Mouse (Mus musculus): ENCODE measurements around the gene F10. TPM values are rescaled to one million over a fixed set of nuclear protein-coding genes. Genes with fewer than 3 reads are reported as not detected.
A peak's percentile ranks its signal among the peaks of the same experiment; 100 is the strongest.
"Not testable (repeated sequence)": the region's sequence is repeated elsewhere in the genome, so short reads cannot be mapped to it uniquely, and the experiment has no call there.

F10 gene
- polyA plus RNA-seq, 1 experiment from 2014 or later = 1.3 TPM

GRCm38 (mm10) chr8:13063112-13063511, 26.0 kb downstream of the F10 start:
- Histone ChIP-seq H3K9ac (no peak overlapping the region), H3K36me3 (no peaks in the 10 kb centered on the region), H3K9me3 (no peaks in the 10 kb centered on the region), H3K4me1 (no peaks in the 10 kb centered on the region), H3K4me2 (no peak overlapping the region), H3K4me3 (no peak overlapping the region), H3K27me3 (no peaks in the 10 kb centered on the region), H3K27ac (no peak overlapping the region)
- no peak for ATAC-seq (ENCODE audit: borderline replicate concordance, extremely low read depth, low FRiP score, low TSS enrichment)
- 49% methylated on average over 16 of the region's 16 CpGs for WGBS

GRCm38 (mm10) chr8:13073255-13073654, 36.1 kb downstream of the F10 start:
- Histone ChIP-seq H3K36me3 (peaks cover 35% of the 10 kb centered on the region), H3K9me3 (no peaks in the 10 kb centered on the region), H3K4me2 (no peak overlapping the region), H3K9ac (no peak overlapping the region), H3K4me1 (no peaks in the 10 kb centered on the region), H3K27ac (no peak overlapping the region), H3K27me3 (no peaks in the 10 kb centered on the region), H3K4me3 (no peak overlapping the region)
- WGBS = 65% methylated on average over 11 of the region's 11 CpGs
- no peak for ATAC-seq (ENCODE audit: borderline replicate concordance, extremely low read depth, low FRiP score, low TSS enrichment)

- no peak for ATAC-seq (ENCODE audit: borderline replicate concordance, extremely low read depth, low FRiP score, low TSS enrichment)
- no peaks in the 10 kb centered on the region for H3K9me3 ChIP-seq
- H3K27me3 ChIP-seq = no peaks in the 10 kb centered on the region
- no peak overlapping the region for H3K4me2 ChIP-seq
- no peak overlapping the region for H3K4me3 ChIP-seq
- peaks cover 53% of the 10 kb centered on the region for H3K36me3 ChIP-seq
- H3K4me1 ChIP-seq = no peaks in the 10 kb centered on the region
- 91% methylated on average over 8 of the region's 8 CpGs for WGBS
- no peak overlapping the region for H3K9ac ChIP-seq
- no peak overlapping the region for H3K27ac ChIP-seq
Observed at GRCm38 (mm10) chr8:13075044-13075443, 37.9 kb downstream of the F10 start.

- not testable (repeated sequence) for ATAC-seq (ENCODE audit: borderline replicate concordance, extremely low read depth, low FRiP score, low TSS enrichment)
Observed at GRCm38 (mm10) chr8:13075579-13075978, 38.5 kb downstream of the F10 start.

GRCm38 (mm10) chr8:13077542-13077941, 40.4 kb downstream of the F10 start:
- Histone ChIP-seq H3K27ac (no peak overlapping the region), H3K4me3 (no peak overlapping the region), H3K27me3 (no peaks in the 10 kb centered on the region), H3K4me1 (no peaks in the 10 kb centered on the region), H3K4me2 (no peak overlapping the region), H3K9ac (no peak overlapping the region), H3K9me3 (no peaks in the 10 kb centered on the region), H3K36me3 (peaks cover 75% of the 10 kb centered on the region)
- no peak for ATAC-seq (ENCODE audit: borderline replicate concordance, extremely low read depth, low FRiP score, low TSS enrichment)
- WGBS = 82% methylated on average over 7 of the region's 7 CpGs

More at GRCm38 (mm10) chr8:13075579-13075978, 38.5 kb downstream of the F10 start:
- H3K27ac ChIP-seq, H3K9ac ChIP-seq, H3K4me1 ChIP-seq, H3K27me3 ChIP-seq, H3K4me3 ChIP-seq, H3K9me3 ChIP-seq, H3K4me2 ChIP-seq: not testable (repeated sequence)
- 87% methylated on average over 1 of the region's 1 CpGs for WGBS
- peaks cover 59% of the 10 kb centered on the region for H3K36me3 ChIP-seq

- WGBS = 2% methylated on average over 45 of the region's 45 CpGs
- Histone ChIP-seq H3K9ac (peak overlapping the region; percentile 84), H3K4me1 (peaks cover 29% of the 10 kb centered on the region), H3K9me3 (no peaks in the 10 kb centered on the region), H3K36me3 (peaks cover 6% of the 10 kb centered on the region), H3K4me2 (peak overlapping the region; percentile 92), H3K27ac (peak overlapping the region; percentile 88), H3K4me3 (peak overlapping the region; percentile 96), H3K27me3 (no peaks in the 10 kb centered on the region)
- peak; percentile 74 for ATAC-seq (ENCODE audit: borderline replicate concordance, extremely low read depth, low FRiP score, low TSS enrichment)
Observed at GRCm38 (mm10) chr8:13104691-13105086, 67.6 kb downstream of the F10 start.

GRCm38 (mm10) chr8:13105087-13105881, 68.2 kb downstream of the F10 start, which contains the start of the genes Pcid2 and Cul4a:
Gene Pcid2 (minus strand): TSS chr8:13105459.
Gene Cul4a (plus strand): TSS chr8:13105621.
- Histone ChIP-seq H3K27me3 (no peaks in the 10 kb centered on the region), H3K4me1 (peaks cover 29% of the 10 kb centered on the region), H3K9ac (peak within 1 kb of the TSS; percentile 84), H3K4me2 (peak within 1 kb of the TSS; percentile 92), H3K27ac (peak within 1 kb of the TSS; percentile 88), H3K9me3 (no peaks in the 10 kb centered on the region), H3K36me3 (peaks cover under 1% of the 10 kb centered on the region; the same call in 1 of the 2 replicates), H3K4me3 (peak within 1 kb of the TSS; percentile 96)
- ATAC-seq (ENCODE audit: borderline replicate concordance, extremely low read depth, low FRiP score, low TSS enrichment) = peak; percentile 97
- WGBS = 1% methylated on average over 86 of the region's 87 CpGs

- peak overlapping the region; percentile 65 for H3K27ac ChIP-seq
- peaks cover 29% of the 10 kb centered on the region for H3K4me1 ChIP-seq
- H3K9ac ChIP-seq = peak overlapping the region; percentile 79
- no peaks in the 10 kb centered on the region for H3K9me3 ChIP-seq
- no peaks in the 10 kb centered on the region; the same call in 1 of the 2 replicates for H3K36me3 ChIP-seq
- under 1% methylated on average over 51 of the region's 63 CpGs for WGBS
- peak; percentile 62 for ATAC-seq (ENCODE audit: borderline replicate concordance, extremely low read depth, low FRiP score, low TSS enrichment)
- peak overlapping the region; percentile 96 for H3K4me3 ChIP-seq
- H3K4me2 ChIP-seq = peak overlapping the region; percentile 92
- no peaks in the 10 kb centered on the region for H3K27me3 ChIP-seq
Observed at GRCm38 (mm10) chr8:13105908-13106551, 68.9 kb downstream of the F10 start.

Other genes starting within 250 kb of the F10 start
- 11.5 and 12.0 TPM in 2 replicates for gene Mcf2l, start 163.5 kb upstream of the F10 start, polyA plus RNA-seq (2015; fragmentation: Nextera tagmentation; extraction: Ambion mirVana)
- 0.19 and 0.32 TPM in 2 replicates for gene F7, start 11.3 kb upstream of the F10 start, polyA plus RNA-seq (2015; fragmentation: Nextera tagmentation; extraction: Ambion mirVana)
- gene Proz, start 23.6 kb downstream of the F10 start, polyA plus RNA-seq (2015; fragmentation: Nextera tagmentation; extraction: Ambion mirVana) = 0.42 and 0.46 TPM in 2 replicates
- gene Pcid2, start 68.2 kb downstream of the F10 start, polyA plus RNA-seq (2015; fragmentation: Nextera tagmentation; extraction: Ambion mirVana) = 38.3 and 40.6 TPM in 2 replicates
- gene Cul4a, start 68.3 kb downstream of the F10 start, polyA plus RNA-seq (2015; fragmentation: Nextera tagmentation; extraction: Ambion mirVana) = 94.8 and 97.4 TPM in 2 replicates
- gene Lamp1, start 121.9 kb downstream of the F10 start, polyA plus RNA-seq (2015; fragmentation: Nextera tagmentation; extraction: Ambion mirVana) = 318 and 321 TPM in 2 replicates
- 6.2 and 6.6 TPM in 2 replicates for gene Grtp1, start 163.3 kb downstream of the F10 start, polyA plus RNA-seq (2015; fragmentation: Nextera tagmentation; extraction: Ambion mirVana)
- 3.4 and 6.0 TPM in 2 replicates for gene Adprhl1, start 216.9 kb downstream of the F10 start, polyA plus RNA-seq (2015; fragmentation: Nextera tagmentation; extraction: Ambion mirVana)

Measured in lung, embryonic 15.5 days (tissue).